8 mouse cellular contexts compared by ENCODE assay signal in genomic region chr5:148325317-148325885, GRCm38 (mm10).
DNase-seq lines count a peak whose midpoint lies in the region; ATAC-seq and TF ChIP-seq lines count a peak whose summit lies in the region.

No protein-coding gene starts in this region.

- H3K27me3 ChIP-seq in thymus, adult 2 months (ENCODE audit: control insufficient read depth, insufficient read depth, low read length), result no peaks in the 10 kb centered on the region
- H3K27me3 ChIP-seq in hindbrain, embryonic 16.5 days (replicated peaks; ENCODE audit: control insufficient read depth, insufficient read depth, low read length), result no peaks in the 10 kb centered on the region
- no peaks in the 10 kb centered on the region for H3K27me3 ChIP-seq in lung, embryonic 16.5 days (ENCODE audit: control insufficient read depth, insufficient read depth, low read depth, low read length)

- DNase-seq in adrenal gland, adult (ENCODE audit: inconsistent age in 2 of 2, low spot score in 1 of 2), result peak; percentile 52 to 88
- DNase-seq in adrenal gland, adult 8-10 months, result no peak
- peak; percentile 42 for DNase-seq in thymus, adult 2 months
- no peak for DNase-seq in thymus, adult 18-20 months
- peak; percentile 54 to 70 for DNase-seq in right cerebral cortex, postnatal 10 days (ENCODE audit: low spot score in 2 of 2)

- H3K4me1 ChIP-seq in thymus, adult 2 months (replicated peaks; ENCODE audit: control insufficient read depth, insufficient read depth, low read length), result no peaks in the 10 kb centered on the region
- H3K4me1 ChIP-seq in hindbrain, embryonic 16.5 days (ENCODE audit: control insufficient read depth, insufficient read depth, low read depth, low read length), result no peaks in the 10 kb centered on the region
- no peaks in the 10 kb centered on the region for H3K4me1 ChIP-seq in lung, embryonic 16.5 days (replicated peaks; ENCODE audit: control insufficient read depth, insufficient read depth, low read length)

- ATAC-seq in common myeloid progenitor, adult 5-6 weeks (replicated peaks; ENCODE audit: low read depth, poor library complexity, severe bottlenecking), result peak; percentile 96
- ATAC-seq in hindbrain, embryonic 16.5 days, result peak; percentile 30; the same call in 1 of the 2 replicates
- peak; percentile 45; the same call in 1 of the 2 replicates for ATAC-seq in lung, embryonic 16.5 days (ENCODE audit: low read depth)

- no peak overlapping the region for H3K4me2 ChIP-seq in hindbrain, embryonic 16.5 days (ENCODE audit: low read length)
- no peak overlapping the region for H3K4me2 ChIP-seq in lung, embryonic 16.5 days (ENCODE audit: low read depth, low read length)

- H3K9me3 ChIP-seq in hindbrain, embryonic 16.5 days (ENCODE audit: control insufficient read depth, low read length), result no peaks in the 10 kb centered on the region
- H3K9me3 ChIP-seq in lung, embryonic 16.5 days (ENCODE audit: control insufficient read depth, low read length), result no peaks in the 10 kb centered on the region

- no peak overlapping the region for H3K4me3 ChIP-seq in thymus, adult 2 months (ENCODE audit: control insufficient read depth, insufficient read depth, low read length)
- H3K4me3 ChIP-seq in hindbrain, embryonic 16.5 days (ENCODE audit: low read length), result no peak overlapping the region
- no peak overlapping the region for H3K4me3 ChIP-seq in lung, embryonic 16.5 days (ENCODE audit: low read length)

- H3K36me3 ChIP-seq in thymus, adult 2 months (ENCODE audit: control insufficient read depth, insufficient read depth, low read length), result no peaks in the 10 kb centered on the region
- H3K36me3 ChIP-seq in hindbrain, embryonic 16.5 days (ENCODE audit: control insufficient read depth, insufficient read depth, low read length), result no peaks in the 10 kb centered on the region
- no peaks in the 10 kb centered on the region for H3K36me3 ChIP-seq in lung, embryonic 16.5 days (ENCODE audit: control insufficient read depth, insufficient read depth, low read length)

- no peak for TF ChIP-seq POLR2A in thymus, adult 2 months (IDR thresholded peaks at IDR 0.05; ENCODE audit: control insufficient read depth, extremely low read depth, insufficient read depth, low read length, poor library complexity)

- no peak overlapping the region for H3K9ac ChIP-seq in hindbrain, embryonic 16.5 days (ENCODE audit: low read depth, low read length)
- no peak overlapping the region for H3K9ac ChIP-seq in lung, embryonic 16.5 days (ENCODE audit: low read length)

- no peak overlapping the region for H3K27ac ChIP-seq in thymus, adult 2 months (ENCODE audit: control insufficient read depth, insufficient read depth, low read length)
- no peak overlapping the region for H3K27ac ChIP-seq in hindbrain, embryonic 16.5 days (ENCODE audit: low read depth, low read length)
- no peak overlapping the region for H3K27ac ChIP-seq in lung, embryonic 16.5 days (ENCODE audit: low read length)

- 42% methylated on average over 4 of the region's 4 CpGs for WGBS in thymus, adult 2 months
- 50% methylated on average over 4 of the region's 4 CpGs for whole genome bisulfite sequencing in hindbrain, embryonic 16.5 days
- WGBS in lung, embryonic 16.5 days, result 38% methylated on average over 4 of the region's 4 CpGs

- TF ChIP-seq CTCF in thymus, adult 2 months (IDR thresholded peaks at IDR 0.05; ENCODE audit: borderline replicate concordance, control insufficient read depth, extremely low read depth, insufficient read depth, low read length, poor library complexity), result no peak

Comparison
In these comparisons a context has a peak if more than half of its experiments do, and no peak if none do; other contexts are left out.
1. DNase-seq: peak in adrenal gland, adult (2 of 2), thymus, adult 2 months (single experiment) and right cerebral cortex, postnatal 10 days (2 of 2); none in adrenal gland, adult 8-10 months (single experiment) and thymus, adult 18-20 months (0 of 2).
2. ATAC-seq: peak in every context shown above with its lines; median percentile 96 in common myeloid progenitor, adult 5-6 weeks; 45 in lung, embryonic 16.5 days; 30 in hindbrain, embryonic 16.5 days.